Mouse (Mus musculus): ENCODE measurements around the gene Ttc39b. TPM values are rescaled to one million over a fixed set of nuclear protein-coding genes. Genes with fewer than 3 reads are reported as not detected.

Gene Ttc39b
- total RNA-seq, 1 experiment = 65.6 TPM

DNA sequence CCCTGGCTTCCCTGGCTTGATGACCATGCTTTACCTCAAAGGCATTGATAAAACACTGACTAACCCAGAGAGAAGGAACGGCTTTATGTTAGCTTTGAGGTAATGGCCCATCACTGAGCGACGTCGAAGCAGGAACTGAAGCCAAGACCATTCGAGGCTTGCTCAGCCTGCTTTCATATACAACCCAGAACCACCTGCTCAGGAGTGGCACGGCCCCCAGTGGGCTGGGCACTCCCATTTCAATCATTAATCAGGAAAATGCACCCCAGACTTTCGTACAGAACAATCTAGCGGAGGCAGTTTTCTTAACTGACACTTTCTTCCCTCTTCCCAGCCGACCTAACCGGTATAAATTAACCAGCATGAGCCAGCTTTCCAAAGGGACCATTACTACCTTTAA, 13.1 kb downstream of the Ttc39b start:
- DNase-seq (ENCODE audit: low read depth, low spot score) = no peak
- in situ Hi-C loops (cut with MboI; ENCODE audit: low sequenced_read_pairs in 2 of 2, unreplicated experiment in 2 of 2) = no loop called here
- Histone ChIP-seq H3K4me3 (ENCODE audit: insufficient read depth in 1 of 2, low read depth in 1 of 2, low read length in 2 of 2, poor library complexity in 1 of 2, severe bottlenecking in 1 of 2) (no peak overlapping the region), H3K36me3 (ENCODE audit: control insufficient read depth, insufficient read depth, low read length, poor library complexity, severe bottlenecking) (peaks cover 6% of the 10 kb centered on the region; the same call in 1 of the 2 replicates), H3K27ac (ENCODE audit: insufficient read depth, low read depth, low read length, poor library complexity, severe bottlenecking) (no peak overlapping the region), H3K9me3 (ENCODE audit: control insufficient read depth, insufficient read depth, low read depth, low read length) (no peaks in the 10 kb centered on the region), H3K4me1 (ENCODE audit: control insufficient read depth in 2 of 2, insufficient read depth in 2 of 2, low read length in 2 of 2, poor library complexity in 1 of 2) (peaks cover 21 to 45% of the 10 kb centered on the region in 2 experiments), H3K9ac (ENCODE audit: insufficient read depth, low read depth, low read length, poor library complexity, severe bottlenecking) (peak overlapping the region; percentile 12; the same call in 1 of the 2 replicates)
- TF ChIP-seq HCFC1 (IDR thresholded peaks at IDR 0.05; ENCODE audit: borderline replicate concordance, insufficient read depth, low read length) (no peak), MAFK (IDR thresholded peaks at IDR 0.05; ENCODE audit: insufficient read depth, low read depth, low read length) (no peak), ZC3H11A (IDR thresholded peaks at IDR 0.05; ENCODE audit: borderline replicate concordance, low read depth, low read length) (no peak), ZNF384 (IDR thresholded peaks at IDR 0.05; ENCODE audit: low read depth, low read length) (no peak), CHD2 (IDR thresholded peaks at IDR 0.05; ENCODE audit: low read depth, low read length) (no peak)

DNA sequence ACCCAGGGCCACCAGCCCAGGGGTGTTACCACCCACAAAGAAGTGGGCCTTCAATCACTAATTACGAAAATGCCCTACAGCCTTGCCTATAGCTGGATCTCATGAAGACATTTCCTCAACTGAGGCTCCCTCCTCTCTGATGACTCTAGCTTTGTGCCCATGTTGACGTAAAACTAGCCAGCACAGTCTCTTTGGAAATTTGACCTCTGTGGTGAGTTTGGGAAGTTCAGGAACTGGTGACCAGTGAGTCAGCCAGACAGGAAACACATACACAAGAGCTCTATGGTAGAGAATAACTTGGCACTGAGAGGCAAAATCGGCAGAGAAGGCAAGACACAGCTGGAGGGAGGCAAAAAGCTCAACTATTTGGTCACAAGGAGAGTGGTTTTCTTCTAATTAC, 15.1 kb downstream of the Ttc39b start:
- DNase-seq (ENCODE audit: low read depth, low spot score) = no peak
- peaks cover 3% of the 10 kb centered on the region; the same call in 1 of the 2 replicates for H3K36me3 ChIP-seq (ENCODE audit: control insufficient read depth, insufficient read depth, low read length, poor library complexity, severe bottlenecking)
- TF ChIP-seq MAFK (IDR thresholded peaks at IDR 0.05; ENCODE audit: insufficient read depth, low read depth, low read length) (no peak), ZNF384 (IDR thresholded peaks at IDR 0.05; ENCODE audit: low read depth, low read length) (no peak), ZC3H11A (IDR thresholded peaks at IDR 0.05; ENCODE audit: borderline replicate concordance, low read depth, low read length) (no peak), HCFC1 (IDR thresholded peaks at IDR 0.05; ENCODE audit: borderline replicate concordance, insufficient read depth, low read length) (no peak), CHD2 (IDR thresholded peaks at IDR 0.05; ENCODE audit: low read depth, low read length) (no peak)
- no peak overlapping the region for H3K27ac ChIP-seq (ENCODE audit: insufficient read depth, low read depth, low read length, poor library complexity, severe bottlenecking)
- no peak overlapping the region for H3K4me3 ChIP-seq (ENCODE audit: insufficient read depth in 1 of 2, low read depth in 1 of 2, low read length in 2 of 2, poor library complexity in 1 of 2, severe bottlenecking in 1 of 2)
- H3K4me1 ChIP-seq (ENCODE audit: control insufficient read depth in 2 of 2, insufficient read depth in 2 of 2, low read length in 2 of 2, poor library complexity in 1 of 2) = peaks cover 14 to 31% of the 10 kb centered on the region in 2 experiments
- H3K9ac ChIP-seq (ENCODE audit: insufficient read depth, low read depth, low read length, poor library complexity, severe bottlenecking) = no peak overlapping the region
- H3K9me3 ChIP-seq (ENCODE audit: control insufficient read depth, insufficient read depth, low read depth, low read length) = no peaks in the 10 kb centered on the region
- in situ Hi-C loops (cut with MboI; ENCODE audit: low sequenced_read_pairs in 2 of 2, unreplicated experiment in 2 of 2) = no loop called here

DNA sequence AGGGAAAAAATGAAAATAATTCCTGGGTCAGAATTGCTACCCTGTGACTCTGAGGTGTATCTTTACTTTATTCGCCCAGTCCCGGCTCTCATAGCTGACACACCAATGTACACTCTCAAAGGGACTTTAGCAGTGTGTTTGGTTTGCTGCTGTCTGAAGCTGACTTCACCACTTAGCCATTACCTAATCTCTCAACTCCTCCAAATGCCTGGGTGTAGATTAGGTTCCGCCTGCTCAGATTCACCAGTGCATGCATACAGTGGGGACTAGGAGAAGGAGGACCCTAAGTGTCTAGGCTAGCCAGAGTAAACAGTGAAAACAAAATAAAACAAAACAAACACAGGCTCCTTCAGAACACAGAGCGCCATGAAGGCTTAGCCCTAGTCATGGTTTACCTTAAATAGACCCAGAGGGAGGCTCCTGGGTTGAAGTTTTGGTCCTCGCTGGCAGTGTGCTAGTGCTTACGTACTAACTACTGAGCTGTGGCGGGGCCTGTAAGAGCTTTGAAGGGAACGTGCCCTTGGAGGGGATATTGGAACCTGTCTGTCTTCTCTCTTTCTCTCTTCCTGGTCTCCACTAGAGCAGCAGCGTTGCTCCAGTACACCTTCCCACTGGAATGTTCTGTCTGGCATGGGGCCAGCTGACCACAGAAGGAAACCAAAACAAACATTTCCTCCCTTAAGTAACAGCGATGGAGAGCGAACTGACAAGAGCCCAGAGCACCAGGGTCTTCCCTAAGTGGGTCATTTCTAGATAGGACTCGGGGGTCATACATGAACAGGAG, 16.2 kb downstream of the Ttc39b start:
- Histone ChIP-seq H3K4me1 (ENCODE audit: control insufficient read depth in 2 of 2, insufficient read depth in 2 of 2, low read length in 2 of 2, poor library complexity in 1 of 2) (peaks cover 17 to 29% of the 10 kb centered on the region in 2 experiments), H3K36me3 (ENCODE audit: control insufficient read depth, insufficient read depth, low read length, poor library complexity, severe bottlenecking) (peaks cover 3% of the 10 kb centered on the region; the same call in 1 of the 2 replicates), H3K9ac (ENCODE audit: insufficient read depth, low read depth, low read length, poor library complexity, severe bottlenecking) (no peak overlapping the region), H3K4me3 (ENCODE audit: insufficient read depth in 1 of 2, low read depth in 1 of 2, low read length in 2 of 2, poor library complexity in 1 of 2, severe bottlenecking in 1 of 2) (no peak overlapping the region), H3K27ac (ENCODE audit: insufficient read depth, low read depth, low read length, poor library complexity, severe bottlenecking) (no peak overlapping the region), H3K9me3 (ENCODE audit: control insufficient read depth, insufficient read depth, low read depth, low read length) (no peaks in the 10 kb centered on the region)
- TF ChIP-seq HCFC1 (IDR thresholded peaks at IDR 0.05; ENCODE audit: borderline replicate concordance, insufficient read depth, low read length) (no peak), MAFK (IDR thresholded peaks at IDR 0.05; ENCODE audit: insufficient read depth, low read depth, low read length) (no peak), ZNF384 (IDR thresholded peaks at IDR 0.05; ENCODE audit: low read depth, low read length) (no peak), CHD2 (IDR thresholded peaks at IDR 0.05; ENCODE audit: low read depth, low read length) (no peak), ZC3H11A (IDR thresholded peaks at IDR 0.05; ENCODE audit: borderline replicate concordance, low read depth, low read length) (no peak)
- in situ Hi-C loops (cut with MboI; ENCODE audit: low sequenced_read_pairs in 2 of 2, unreplicated experiment in 2 of 2) = no loop called here
- DNase-seq (ENCODE audit: low read depth, low spot score) = no peak

DNA sequence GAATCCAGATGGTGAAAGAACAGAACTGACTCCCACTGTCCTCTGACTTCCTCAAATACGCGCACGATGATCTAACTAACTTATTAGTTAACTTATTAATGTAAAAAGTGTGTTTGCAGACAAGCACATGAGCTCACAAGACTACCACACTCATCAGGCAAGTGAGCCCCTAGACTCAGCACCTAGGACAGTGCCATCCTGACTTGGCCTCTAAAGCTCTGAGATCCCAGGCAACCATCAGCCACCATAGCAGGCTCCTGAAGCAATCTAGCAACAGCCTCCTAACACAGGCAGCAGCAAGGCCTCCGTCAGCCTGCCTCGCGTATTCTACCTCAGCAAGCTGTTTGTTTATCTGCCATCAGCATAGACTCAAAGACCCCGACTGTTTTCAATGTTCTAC, 17.2 kb downstream of the Ttc39b start:
- H3K4me1 ChIP-seq (ENCODE audit: control insufficient read depth in 2 of 2, insufficient read depth in 2 of 2, low read length in 2 of 2, poor library complexity in 1 of 2) = peaks cover 12 to 28% of the 10 kb centered on the region in 2 experiments
- no peak overlapping the region for H3K27ac ChIP-seq (ENCODE audit: insufficient read depth, low read depth, low read length, poor library complexity, severe bottlenecking)
- DNase-seq (ENCODE audit: low read depth, low spot score) = no peak
- no peaks in the 10 kb centered on the region for H3K9me3 ChIP-seq (ENCODE audit: control insufficient read depth, insufficient read depth, low read depth, low read length)
- H3K36me3 ChIP-seq (ENCODE audit: control insufficient read depth, insufficient read depth, low read length, poor library complexity, severe bottlenecking) = peaks cover 4% of the 10 kb centered on the region; the same call in 1 of the 2 replicates
- TF ChIP-seq ZNF384 (IDR thresholded peaks at IDR 0.05; ENCODE audit: low read depth, low read length) (no peak), HCFC1 (IDR thresholded peaks at IDR 0.05; ENCODE audit: borderline replicate concordance, insufficient read depth, low read length) (no peak), MAFK (IDR thresholded peaks at IDR 0.05; ENCODE audit: insufficient read depth, low read depth, low read length) (no peak), ZC3H11A (IDR thresholded peaks at IDR 0.05; ENCODE audit: borderline replicate concordance, low read depth, low read length) (no peak), CHD2 (IDR thresholded peaks at IDR 0.05; ENCODE audit: low read depth, low read length) (no peak)
- H3K4me3 ChIP-seq (ENCODE audit: insufficient read depth in 1 of 2, low read depth in 1 of 2, low read length in 2 of 2, poor library complexity in 1 of 2, severe bottlenecking in 1 of 2) = no peak overlapping the region
- no peak overlapping the region for H3K9ac ChIP-seq (ENCODE audit: insufficient read depth, low read depth, low read length, poor library complexity, severe bottlenecking)
- in situ Hi-C loops (cut with MboI; ENCODE audit: low sequenced_read_pairs in 2 of 2, unreplicated experiment in 2 of 2) = no loop called here
